Mouse (Mus musculus) heart, adult 11 months (tissue): Measurements from ENCODE around the gene Ccl22.

Experiments
- DNase-seq: peaks from one replicate; pipeline ENCODE4 v3.0.0; 2022

Gene Ccl22

DNA sequence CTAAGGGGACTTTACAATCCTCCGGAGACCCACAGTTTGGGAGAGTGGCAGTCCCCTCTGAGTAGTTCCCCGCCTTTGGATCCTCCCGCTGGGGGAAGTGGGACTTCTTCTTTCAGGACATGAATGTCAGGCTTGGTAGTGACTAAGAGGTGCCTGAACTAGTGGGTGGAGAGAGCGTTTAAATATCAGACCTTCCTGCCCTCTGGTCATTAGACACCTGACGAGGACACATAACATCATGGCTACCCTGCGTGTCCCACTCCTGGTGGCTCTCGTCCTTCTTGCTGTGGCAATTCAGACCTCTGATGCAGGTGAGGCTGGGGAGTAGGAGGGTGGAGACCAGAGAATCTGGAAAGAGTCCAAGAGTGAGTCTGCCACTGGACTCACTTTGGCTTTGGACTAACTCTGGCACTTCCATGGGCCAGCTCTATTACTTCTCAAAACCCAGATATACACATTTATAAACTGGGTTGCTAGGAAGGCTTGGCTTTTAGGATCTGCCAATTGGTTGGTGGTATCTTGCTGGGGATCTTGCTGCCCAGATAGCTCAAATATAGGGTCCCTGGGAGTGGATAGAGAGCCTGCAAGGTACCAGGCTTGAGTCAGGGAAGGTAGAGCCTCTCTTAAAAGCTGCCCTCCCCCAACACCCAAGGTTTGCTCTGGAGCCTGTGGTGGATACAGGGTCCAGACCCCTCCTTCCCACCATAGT, at the start of gene Ccl22:
Gene Ccl22 (plus strand): TSS at position 115 of the 709 bp plus-strand sequence.
- DNase-seq = peak; percentile 80

DNA sequence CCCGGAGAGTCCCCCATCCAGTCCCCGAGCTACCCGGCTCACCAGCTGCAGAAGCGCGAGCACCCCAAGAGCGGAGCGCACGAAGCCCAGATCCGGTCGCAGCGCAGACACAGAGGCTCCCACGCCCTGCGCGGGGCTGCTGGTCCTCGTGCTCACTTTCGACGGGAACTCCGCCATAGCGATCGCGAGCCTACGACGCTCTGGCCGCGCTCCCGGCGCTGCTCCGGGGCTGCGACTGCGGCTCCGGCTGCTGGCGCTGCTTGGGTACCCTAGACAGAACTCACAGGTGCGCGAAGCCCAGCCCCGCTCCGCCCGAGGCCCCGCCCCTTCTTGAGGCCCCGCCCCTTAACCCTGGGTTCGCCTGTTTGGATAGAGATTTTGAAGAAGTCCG, 49.4 kb upstream of the Ccl22 start, which contains the start of gene Pllp:
Gene Pllp (minus strand): TSS at position 285 of the 391 bp plus-strand sequence.
- DNase-seq = peak; percentile 88

DNA sequence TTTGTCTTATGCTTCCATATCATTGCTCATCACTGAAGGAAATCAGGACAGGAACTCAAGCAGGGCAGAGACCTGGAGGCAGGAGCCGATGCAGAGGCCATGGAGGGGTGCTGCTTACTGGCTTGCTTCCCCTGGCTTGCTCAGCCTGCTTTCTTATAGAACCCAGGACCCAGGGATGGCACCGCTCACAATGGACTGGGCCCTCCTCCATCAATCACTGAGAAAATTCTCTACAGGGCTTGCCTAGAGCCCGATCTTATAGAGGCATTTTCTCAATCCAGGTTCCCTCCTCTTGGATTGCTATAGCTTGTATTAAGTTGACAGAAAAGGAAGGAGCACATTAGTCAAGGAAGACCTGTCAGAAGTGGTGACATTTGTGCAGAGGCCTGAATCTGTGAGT, 48.8 kb upstream of the Ccl22 start:
- peak; percentile 72 for DNase-seq

DNA sequence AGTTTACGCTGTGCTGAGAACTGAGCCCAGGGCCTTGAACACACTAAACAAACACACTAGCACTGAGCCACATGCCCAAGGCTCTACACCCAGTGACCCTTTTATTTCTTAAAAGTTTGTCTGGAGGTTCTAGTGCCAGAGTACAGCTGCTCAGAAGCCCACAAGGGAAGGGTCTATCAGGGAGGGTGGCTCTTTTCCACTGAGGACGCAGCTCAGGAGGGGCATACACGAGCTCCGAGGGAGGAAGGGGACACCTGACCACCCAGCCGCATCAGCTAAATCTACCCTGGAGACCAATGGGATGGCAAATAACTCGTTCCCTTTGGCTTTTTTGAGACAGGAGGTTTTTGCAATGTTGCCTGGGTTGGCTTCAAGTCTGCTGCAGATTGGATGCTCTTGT, 47.4 kb upstream of the Ccl22 start:
- DNase-seq = peak; percentile 77

DNA sequence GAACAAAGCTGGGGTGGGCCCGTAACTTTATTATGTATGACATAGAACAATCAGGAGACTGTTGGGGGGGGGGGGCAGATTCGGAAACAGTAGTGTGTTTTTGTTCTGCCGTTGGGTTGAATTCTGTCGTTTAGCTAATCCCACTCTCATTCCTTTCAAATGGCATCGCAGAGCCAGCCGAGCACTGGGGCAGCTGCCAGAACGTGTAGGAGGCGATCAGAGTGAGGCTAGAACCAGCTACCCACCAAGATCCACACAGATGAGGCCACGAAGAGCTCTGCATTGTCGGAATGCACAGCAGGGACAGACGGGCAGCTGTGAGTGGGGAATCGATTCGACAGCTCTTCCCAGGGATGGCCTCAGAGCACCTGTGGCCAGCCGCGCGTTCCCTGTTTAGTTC, 46.0 kb upstream of the Ccl22 start:
- peak; percentile 81 for DNase-seq

DNA sequence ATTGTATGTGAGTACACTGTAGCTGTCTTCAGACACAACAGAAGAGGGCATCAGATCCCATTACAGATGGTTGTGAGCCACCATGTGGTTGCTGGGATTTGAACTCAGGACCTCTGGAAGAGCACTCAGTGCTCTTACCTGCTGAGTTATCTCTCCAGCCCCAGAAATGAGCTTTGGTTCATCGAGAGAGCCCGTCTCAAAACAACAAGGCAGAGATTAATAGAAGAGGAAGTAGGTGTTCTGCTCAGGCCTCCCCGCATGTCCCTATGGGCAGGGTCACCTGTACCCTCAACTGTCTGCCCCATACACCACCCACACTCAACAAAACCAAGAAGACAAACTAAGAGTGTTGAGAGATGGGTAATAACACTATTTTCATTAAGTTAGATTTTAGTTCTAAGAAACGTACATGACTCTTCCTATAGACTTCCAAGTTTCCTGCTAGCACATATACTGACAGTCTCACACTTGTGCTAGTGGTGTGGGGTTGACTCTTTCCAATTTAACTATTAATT, 44.9 kb upstream of the Ccl22 start:
- DNase-seq = peak; percentile 35

DNA sequence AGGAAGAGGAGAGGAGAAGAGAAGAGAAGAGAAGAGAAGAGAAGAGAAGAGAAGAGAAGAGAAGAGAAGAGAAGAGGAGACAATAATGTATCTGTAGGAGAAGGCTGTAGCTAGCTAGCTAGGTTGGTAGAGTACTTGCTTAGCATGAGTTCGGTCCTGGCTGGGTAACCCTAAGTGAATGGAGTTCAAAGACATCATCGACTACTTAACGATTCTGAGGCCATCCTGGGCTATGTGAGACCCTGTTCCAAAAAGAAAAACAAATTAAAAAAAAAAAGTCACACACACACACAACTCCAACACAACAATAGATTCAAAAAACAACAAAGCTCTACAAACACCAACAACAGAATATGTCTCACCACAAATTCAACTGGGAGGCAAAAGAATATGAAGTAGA, 43.2 kb upstream of the Ccl22 start:
- peak; percentile 24 for DNase-seq

DNA sequence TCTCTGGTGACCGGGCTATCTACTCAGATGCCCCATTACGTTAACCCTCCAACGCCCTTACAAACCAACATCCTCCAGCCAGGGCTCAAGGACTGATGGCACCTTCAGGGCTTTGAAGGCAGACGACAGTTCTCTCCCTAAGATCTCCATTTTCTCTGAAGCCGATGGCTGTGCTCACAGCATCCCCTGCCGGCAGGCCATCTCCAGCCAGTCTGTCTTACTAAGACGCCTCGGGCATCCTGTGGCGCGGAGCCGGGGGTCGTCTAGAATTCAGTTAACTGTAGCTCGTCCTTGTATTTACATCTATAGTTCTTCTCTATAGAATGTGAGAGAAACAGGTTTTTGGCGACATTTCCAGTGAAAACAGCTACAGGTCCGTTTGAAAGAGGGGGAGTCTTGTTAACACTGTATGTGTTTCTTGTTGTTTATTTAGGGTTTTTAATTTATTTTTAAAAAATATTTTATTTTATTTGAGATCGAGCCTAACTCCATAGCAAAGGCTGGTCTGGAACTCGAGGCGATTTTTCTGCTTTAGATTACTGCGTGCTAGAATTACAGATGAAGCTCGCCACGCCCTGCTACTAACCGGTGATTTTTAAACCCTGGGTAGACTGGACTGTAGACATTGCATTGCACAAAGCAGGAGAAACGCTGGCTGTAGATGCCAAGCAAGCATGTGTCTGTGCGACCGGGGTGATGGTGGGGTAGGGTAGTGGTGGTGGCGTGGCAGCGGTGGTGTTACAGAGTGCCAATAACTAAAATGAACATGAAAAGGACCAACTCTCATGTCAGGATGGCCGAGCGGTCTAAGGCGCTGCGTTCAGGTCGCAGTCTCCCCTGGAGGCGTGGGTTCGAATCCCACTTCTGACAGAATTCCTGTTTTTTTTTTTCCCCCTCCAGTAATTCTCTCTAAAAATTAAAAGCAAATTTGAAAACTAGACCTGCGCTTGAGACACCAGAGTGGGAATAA, 42.3 kb upstream of the Ccl22 start:
- DNase-seq = peak; percentile 98

DNA sequence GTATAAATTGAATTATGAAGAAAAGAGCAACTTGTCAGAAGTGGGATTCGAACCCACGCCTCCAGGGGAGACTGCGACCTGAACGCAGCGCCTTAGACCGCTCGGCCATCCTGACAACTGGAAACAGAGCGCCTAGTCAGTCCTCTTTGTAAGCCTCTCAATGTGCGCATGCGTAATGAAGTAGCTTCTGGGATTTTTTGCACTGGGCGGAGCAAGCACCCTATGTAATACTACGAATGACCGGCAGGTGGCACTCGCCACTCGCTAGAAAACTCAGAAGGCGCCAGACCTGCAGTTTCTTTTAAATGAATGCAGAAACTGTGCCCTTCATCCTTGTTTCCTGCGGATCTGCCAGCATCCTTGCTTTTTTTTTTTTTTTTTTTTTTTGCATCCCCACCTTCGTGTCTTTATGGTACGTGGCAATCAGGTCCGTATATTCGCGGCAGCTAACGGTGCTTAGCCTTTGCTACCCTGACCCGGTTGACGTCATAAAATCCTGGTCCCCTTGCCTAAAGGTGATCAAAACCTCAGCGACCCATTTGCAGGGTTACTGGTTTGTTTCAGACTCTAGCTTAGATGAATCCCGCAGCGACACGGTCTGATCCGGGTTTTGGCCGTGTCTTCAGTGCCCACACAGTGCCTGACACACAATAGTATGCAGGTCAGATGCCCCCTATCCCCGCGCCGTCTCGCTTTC, 41.3 kb upstream of the Ccl22 start:
- peak; percentile 98 for DNase-seq

DNA sequence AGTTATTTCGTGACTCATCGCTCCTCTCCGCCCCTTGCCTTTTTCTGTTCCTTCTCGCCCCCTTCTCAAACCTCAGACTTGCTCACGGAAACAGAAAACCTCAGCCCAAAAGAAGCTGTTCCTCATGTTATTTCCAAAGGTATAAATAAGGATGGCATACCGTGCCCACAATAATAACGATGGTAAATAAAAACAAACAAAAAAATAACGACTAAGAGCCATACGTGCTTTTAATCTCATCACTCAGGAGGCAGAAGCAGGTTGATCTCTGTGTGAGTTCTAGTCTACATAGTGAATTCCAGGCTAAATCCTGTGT, 40.8 kb upstream of the Ccl22 start:
- no peak for DNase-seq

DNA sequence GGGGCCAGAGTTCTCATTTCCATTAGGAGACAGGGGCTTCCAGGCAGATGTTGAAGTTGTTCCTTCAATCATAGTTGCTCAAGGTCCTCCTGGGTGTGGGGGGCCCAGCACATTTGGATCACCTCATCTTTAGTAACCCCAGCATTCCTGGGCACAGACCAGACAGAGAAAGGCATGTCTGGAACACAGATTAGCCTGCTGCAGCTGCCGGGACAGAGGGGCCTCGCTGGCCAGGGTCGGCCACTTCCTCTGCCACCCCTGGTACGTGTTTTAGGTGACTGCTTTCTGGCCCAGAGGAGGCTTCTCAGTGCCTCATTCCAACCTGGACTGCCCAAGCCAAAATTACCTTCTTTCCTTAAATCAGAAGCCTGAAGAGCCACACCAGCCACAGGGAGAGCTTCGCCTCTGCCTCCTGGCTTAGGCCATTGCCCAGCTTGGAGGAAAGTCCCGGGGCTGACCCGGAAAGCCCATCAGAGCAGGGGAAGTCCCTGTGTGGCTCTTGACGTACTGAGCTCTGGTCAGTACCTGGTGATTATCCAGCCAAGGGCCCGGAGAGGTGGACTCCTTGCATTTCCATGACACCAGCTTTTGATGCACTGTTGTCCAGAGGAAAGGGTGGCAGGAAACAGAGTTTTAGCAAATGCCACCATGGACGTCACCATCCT, 39.7 kb upstream of the Ccl22 start:
- peak; percentile 94 for DNase-seq

DNA sequence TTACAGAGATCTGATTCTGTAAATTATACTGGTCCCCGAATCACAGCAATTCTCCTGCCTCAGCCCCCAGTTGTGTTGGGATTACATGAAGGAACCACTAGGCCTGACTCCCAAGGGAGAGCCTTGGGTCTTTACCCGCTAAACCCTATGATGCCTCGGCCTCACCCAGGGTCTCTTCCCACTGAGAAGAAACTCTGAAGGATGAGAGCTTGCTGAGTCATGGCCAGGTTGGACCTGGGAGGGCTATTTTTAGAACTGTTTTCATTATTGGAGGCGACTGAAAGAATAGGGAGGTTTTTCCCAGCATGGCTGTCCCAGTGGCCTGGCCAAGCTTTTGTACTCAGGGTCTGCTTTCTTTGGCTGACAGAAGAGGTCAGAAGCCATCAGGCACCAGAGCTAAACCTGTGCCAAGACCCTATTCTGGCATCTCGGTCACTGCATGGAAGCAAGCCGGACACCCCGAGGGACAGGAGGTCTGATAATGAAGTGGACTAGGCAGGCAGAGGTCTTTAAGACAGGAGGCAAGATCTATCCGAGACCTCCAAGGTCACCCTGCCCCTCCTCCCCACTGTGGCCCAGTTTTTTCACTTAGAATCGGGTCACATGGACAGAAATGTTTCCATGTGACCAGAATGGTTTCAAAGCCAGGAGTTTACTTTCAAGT, 38.5 kb upstream of the Ccl22 start:
- peak; percentile 98 for DNase-seq

DNA sequence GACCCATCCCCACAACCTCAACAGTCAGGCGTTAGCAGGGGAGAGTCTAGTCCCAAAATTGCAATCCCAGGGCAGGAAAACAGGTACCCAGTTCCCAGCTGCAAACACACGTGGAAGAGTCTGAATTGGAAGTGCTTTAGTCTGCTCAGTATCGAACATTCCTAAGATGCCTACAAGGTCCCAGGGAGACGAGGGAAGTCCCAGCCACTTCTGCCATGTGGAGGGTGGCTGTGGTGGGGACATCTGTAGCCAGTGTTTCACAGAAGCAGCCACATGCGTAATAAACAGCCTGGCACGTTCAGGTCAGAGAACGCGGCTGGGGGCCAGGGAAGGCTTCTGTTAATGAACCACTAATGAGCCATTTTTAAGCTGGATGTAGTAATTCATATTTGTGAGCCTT, 35.1 kb upstream of the Ccl22 start:
- peak; percentile 80 for DNase-seq

DNA sequence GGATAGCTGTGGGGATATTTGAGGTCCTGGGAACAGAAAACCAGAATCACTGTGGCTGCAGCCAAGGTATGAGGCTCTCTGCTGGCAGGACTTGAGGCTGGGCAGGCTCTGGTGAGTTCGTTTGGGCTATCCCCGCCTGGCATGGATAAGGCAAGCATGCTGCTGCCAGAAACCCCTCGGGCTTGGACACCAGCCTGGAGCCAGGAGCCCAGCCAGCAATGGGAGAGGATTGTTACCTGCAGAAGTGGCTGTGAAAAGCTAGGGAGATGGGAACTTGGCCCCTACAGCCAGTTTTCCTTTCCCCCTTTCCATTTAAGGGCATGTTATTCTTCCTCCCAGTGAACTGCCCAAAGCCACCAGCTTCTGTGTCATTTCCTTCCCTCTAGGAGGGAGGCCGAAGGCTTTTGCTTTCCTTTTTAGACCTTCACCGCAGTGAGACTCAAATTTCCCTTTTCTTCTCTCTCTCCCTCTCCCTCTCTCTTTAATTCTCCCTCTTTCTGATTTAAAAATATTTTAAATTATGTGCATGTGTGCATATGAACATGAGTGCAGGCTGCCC, 34.2 kb upstream of the Ccl22 start:
- peak; percentile 98 for DNase-seq

DNA sequence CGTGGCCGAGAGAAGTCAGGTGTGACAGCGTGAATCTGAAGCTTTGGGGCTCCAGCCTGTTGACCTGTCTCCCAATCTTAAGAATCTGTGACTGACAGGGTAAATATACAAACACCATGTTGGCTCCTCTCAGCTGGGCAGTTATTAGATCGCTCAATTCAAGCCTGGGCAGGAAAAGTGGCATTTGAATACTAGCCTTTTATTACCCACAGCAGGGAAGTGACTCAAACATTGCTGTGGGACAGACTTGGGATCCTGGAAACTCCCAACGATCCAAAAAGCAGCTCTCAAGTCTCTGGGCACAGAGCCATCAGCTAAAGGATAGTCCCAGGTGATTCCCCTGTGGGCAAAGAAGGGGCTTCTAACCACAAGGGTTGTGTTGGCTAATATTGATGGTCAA, 30.8 kb upstream of the Ccl22 start:
- peak; percentile 74 for DNase-seq

DNA sequence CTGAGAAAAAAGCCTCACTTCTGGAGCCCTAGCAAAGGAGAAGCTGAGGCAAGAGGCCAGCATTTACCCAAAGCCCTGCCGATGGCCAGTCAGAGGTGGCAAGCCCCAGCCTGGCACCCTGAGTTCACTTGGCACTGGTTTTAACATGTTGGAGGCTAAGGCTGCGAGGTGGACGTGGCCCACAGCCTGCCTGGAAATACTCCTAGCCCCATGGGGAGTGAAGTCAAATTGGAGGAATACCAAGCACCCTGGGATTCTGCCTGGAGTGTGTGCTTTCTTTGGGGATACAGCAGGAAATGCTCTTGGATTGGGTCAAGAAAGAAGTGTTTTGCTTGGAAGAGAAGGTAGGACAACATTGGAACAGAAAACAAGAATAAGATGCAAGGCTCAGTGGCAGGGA, 29.5 kb upstream of the Ccl22 start:
- DNase-seq = peak; percentile 94

DNA sequence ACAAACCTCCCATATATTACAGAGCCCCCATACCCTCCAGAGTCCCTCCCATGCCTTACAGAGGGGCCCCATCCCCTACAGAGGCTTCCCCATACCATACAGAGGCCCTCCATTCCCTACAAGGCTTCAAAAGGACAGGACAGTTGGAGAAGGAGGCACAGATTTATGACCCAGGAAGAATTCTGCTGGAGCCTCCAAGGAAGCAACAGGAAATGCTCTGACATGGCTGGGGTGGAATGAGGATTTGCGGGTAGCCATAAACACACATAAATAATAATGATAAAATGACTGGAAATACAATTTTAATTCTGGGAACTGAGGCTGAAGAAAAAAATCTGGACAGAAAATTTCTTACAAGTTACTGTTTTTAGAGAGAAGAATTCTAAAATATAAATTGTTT, 28.5 kb upstream of the Ccl22 start:
- no peak for DNase-seq

DNA sequence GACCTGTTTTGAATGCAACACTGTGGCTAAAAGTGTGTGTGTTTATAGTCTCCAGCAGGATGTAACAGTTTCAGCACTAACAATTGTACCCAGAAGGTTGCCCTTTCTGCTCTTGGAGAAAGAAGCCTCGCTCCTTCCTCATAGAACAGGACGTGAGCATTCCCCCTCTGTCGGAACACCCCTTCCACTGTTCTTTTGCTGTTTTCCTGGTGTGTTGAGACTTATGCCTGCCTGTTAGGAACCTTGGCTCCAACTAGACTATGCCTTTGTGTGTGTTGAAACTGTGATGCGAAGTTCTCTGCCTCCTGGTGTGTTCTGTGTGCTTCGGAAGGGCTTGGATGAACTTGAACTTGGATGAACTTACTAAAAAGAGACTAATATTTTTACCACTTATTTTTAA, 19.4 kb upstream of the Ccl22 start:
- peak; percentile 61 for DNase-seq

DNA sequence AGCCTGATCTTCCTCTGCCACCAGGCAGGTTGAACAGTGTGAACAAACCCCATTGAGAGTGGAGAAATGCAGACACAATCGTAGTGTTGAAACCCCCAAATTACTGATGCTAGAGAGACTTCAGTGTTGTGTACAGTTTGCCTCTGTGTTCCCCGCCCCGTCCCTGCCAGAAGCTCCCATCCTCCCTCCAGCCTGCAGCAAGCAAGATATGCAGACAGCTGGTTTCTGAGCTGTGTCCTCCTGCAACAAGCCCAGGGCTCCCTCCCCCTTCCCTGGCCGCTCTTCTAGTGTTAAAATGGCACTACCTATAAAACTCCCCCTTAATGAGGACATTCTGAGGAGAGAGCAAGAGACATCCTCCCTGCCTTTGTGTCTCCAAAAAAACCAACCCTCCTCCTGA, 16.1 kb upstream of the Ccl22 start:
- peak; percentile 18 for DNase-seq

DNA sequence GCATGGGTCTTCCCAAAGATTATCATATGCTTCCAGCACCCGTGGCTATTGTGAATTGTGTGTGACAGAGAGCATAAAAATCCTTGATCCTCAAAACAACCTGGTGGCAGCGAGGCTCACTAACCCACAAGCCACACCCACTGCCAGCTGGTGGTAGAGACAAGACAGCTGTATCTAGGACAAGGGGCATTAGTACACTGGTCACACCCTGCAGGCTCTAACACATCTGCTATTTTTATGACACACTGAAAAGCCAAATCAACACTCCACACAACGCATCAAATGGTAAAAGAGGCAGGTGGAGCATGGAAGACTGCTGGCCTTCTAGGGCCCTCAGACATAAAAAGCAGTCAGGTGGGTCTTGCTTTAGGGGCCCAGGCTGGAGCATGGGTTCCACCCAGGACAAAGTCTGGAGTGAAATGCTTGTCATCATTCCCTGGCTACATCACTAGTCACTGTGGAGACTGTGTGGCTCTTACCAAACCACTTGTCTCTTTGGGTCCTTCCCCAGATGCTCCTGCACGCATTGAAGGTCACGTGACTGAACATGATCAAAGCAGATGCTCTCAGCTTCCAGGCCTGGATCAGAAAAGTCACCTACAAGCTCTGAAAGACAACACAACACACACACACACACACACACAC, 11.4 kb upstream of the Ccl22 start:
- peak; percentile 87 for DNase-seq

DNA sequence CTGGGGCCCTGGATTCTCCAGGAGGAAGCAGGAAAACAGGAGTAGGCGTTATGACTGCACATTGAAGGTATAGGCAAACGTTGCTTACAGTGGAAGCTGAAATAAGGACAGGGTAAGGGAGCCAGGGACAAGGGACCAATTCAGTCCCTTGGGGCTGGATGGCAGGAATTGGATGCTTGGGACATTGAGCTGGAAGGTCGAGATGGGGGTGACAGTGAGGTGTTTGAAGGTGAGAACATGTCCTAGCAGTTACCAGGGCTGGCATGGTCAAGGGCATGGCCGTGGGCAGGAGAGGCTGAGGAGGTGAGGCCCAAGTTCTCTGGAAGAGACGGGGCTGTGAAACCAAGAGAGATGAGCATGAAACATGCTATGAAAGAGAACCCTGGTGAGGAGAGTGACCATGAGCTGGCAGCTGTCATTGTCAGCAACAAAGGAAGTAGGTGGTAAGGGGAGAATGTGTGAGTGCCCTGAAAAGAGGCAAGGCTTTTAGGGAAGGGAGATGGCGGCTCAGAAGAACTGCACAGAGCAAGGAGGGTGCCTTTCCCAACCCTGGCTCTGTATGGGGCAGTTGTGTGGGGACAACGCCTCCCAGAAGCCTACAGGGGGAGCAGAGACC, 10.5 kb upstream of the Ccl22 start:
- peak; percentile 79 for DNase-seq
